ENCODE assay signal across 8 mouse cellular contexts in the genomic region with DNA sequence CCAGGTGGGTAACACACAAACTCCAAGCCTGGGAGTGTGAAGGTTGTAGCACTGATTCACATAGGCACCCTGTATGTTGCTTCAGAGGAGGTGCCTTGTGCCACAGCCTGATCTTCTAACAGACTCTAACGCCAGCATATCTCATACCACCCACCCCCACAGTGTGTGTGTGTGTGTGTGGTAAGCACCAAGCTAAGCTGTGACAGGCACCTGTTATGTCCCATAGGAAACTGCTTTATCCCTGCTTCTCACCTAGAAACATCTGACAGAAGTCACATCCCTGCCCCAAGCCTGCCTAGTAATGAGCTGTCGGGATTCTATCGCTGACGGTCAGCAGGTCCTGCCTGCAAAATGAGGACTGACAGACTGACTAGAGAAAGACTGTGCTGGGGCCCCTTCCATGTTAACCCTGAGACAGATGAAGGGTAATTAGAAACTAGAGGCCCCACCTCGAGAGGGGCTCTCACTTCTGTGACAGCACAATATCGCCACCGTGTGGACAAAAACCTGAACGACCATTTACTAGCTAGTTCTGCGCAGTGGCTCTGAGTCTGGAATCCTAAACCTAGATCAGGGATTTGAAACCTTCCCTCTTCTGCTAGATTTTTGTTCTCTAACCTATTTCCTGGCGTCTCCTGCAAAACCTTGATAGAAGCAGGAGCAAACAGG. TPM values are rescaled to one million over a fixed set of nuclear protein-coding genes. Genes with fewer than 3 reads are reported as not detected.
DNase-seq lines count a peak whose midpoint lies in the region; ATAC-seq and TF ChIP-seq lines count a peak whose summit lies in the region.

No protein-coding gene starts in this region.

- H3K9ac ChIP-seq in forebrain, embryonic 11.5 days (ENCODE audit: low read length): no peak overlapping the region

- no peak overlapping the region for H3K4me2 ChIP-seq in forebrain, embryonic 11.5 days (ENCODE audit: low read depth, low read length, severe bottlenecking)

- no peaks in the 10 kb centered on the region for H3K27me3 ChIP-seq in forebrain, embryonic 11.5 days (ENCODE audit: control insufficient read depth, insufficient read depth, low read length)

- H3K4me1 ChIP-seq in bone marrow, adult 2 months (ENCODE audit: control insufficient read depth, insufficient read depth, low read length): no peaks in the 10 kb centered on the region
- no peaks in the 10 kb centered on the region for H3K4me1 ChIP-seq in forebrain, embryonic 11.5 days (replicated peaks; ENCODE audit: control insufficient read depth, insufficient read depth, low read length)

- DNase-seq in ES-CJ7 (ENCODE audit: low read depth, low spot score): peak; percentile 77
- DNase-seq in forebrain, embryonic 11.5 days (ENCODE audit: low spot score): peak; percentile 86
- peak; percentile 32 to 86 for DNase-seq in layer of hippocampus, adult 18-20 months (ENCODE audit: low spot score in 2 of 2)
- DNase-seq in lung, postnatal 14 days: peak; percentile 83
- peak; percentile 81 to 84 for DNase-seq in right cerebral cortex, postnatal 10 days (ENCODE audit: low spot score in 2 of 2)

- no peaks in the 10 kb centered on the region for H3K36me3 ChIP-seq in forebrain, embryonic 11.5 days (ENCODE audit: control insufficient read depth, insufficient read depth, low read length)

- H3K9me3 ChIP-seq in forebrain, embryonic 11.5 days (ENCODE audit: control insufficient read depth, low read length): no peaks in the 10 kb centered on the region

- H3K27ac ChIP-seq in bone marrow, adult 2 months (ENCODE audit: control insufficient read depth, insufficient read depth, low read depth, low read length, poor library complexity): no peak overlapping the region
- no peak overlapping the region for H3K27ac ChIP-seq in forebrain, embryonic 11.5 days (ENCODE audit: low read depth, low read length)

- TF ChIP-seq CTCF in bone marrow, adult 2 months (IDR thresholded peaks at IDR 0.05; ENCODE audit: control insufficient read depth, insufficient read depth, low read length): peak; percentile 58

- peak; percentile 47; the same call in 1 of the 2 replicates for ATAC-seq in forebrain, embryonic 11.5 days (replicated peaks; ENCODE audit: low FRiP score)
- ATAC-seq in hematopoietic stem cell, adult 5-6 weeks (replicated peaks in 1 of 2; ENCODE audit: insufficient read depth in 1 of 2, low FRiP score in 2 of 2, low TSS enrichment in 1 of 2, low read depth in 1 of 2, poor library complexity in 2 of 2, severe bottlenecking in 2 of 2): peak; percentile 69 to 70
- ATAC-seq in monocyte, adult 5-6 weeks (replicated peaks; ENCODE audit: insufficient number of reproducible peaks, low FRiP score, low TSS enrichment, poor library complexity, severe bottlenecking): no peak

- no peak overlapping the region for H3K4me3 ChIP-seq in bone marrow, adult 2 months (replicated peaks; ENCODE audit: control insufficient read depth, low read depth, low read length)
- no peak overlapping the region for H3K4me3 ChIP-seq in forebrain, embryonic 11.5 days (ENCODE audit: low read depth, low read length)

- no peak for TF ChIP-seq POLR2A in bone marrow, adult 2 months (IDR thresholded peaks at IDR 0.05; ENCODE audit: borderline replicate concordance, control insufficient read depth, low read depth, low read length)

- 27% methylated on average over 10 of the region's 10 CpGs for WGBS in bone marrow, adult 2 months
- 16% methylated on average over 10 of the region's 10 CpGs for WGBS in forebrain, embryonic 11.5 days

RNA-seq across cellular contexts. Expression of gene St14, which starts 45.4 kb away (rescaled TPM):
- 2.0 and 5.4 TPM in 2 replicates for polyA plus RNA-seq in bone marrow, adult 2 months (2011; ENCODE audit: insufficient read depth, insufficient read length, low replicate concordance, missing spikeins)
- 2.7 and 3.7 TPM in 2 replicates for polyA plus RNA-seq in forebrain, embryonic 11.5 days (2014; fragmentation: Nextera tagmentation; extraction: Ambion mirVana)
- 11.3 and 16.6 TPM in 2 replicates for total RNA-seq in hematopoietic stem cell, adult 5-6 weeks (2017)
- 1 to 10 TPM; 1.1 to 1.5 TPM for total RNA-seq in layer of hippocampus, adult 18-20 months (2021)
- total RNA-seq in monocyte, adult 5-6 weeks (2017): 7.2 to 11.8 TPM (median 7.5 TPM) in 3 replicates

RNA-seq across cellular contexts. Expression of gene Zbtb44, which starts 55.8 kb away (rescaled TPM):
- polyA plus RNA-seq in bone marrow, adult 2 months (2011; ENCODE audit: insufficient read depth, insufficient read length, low replicate concordance, missing spikeins): 8.1 and 9.3 TPM in 2 replicates
- 5.8 and 6.8 TPM in 2 replicates for polyA plus RNA-seq in forebrain, embryonic 11.5 days (2014; fragmentation: Nextera tagmentation; extraction: Ambion mirVana)
- 32.7 and 36.3 TPM in 2 replicates for total RNA-seq in hematopoietic stem cell, adult 5-6 weeks (2017)
- total RNA-seq in layer of hippocampus, adult 18-20 months (2021): 10 to 100 TPM; 40.3 to 40.8 TPM
- total RNA-seq in monocyte, adult 5-6 weeks (2017): 24.0 to 32.1 TPM (median 29.0 TPM) in 3 replicates
